Mouse (Mus musculus) kidney, adult 2 months (tissue): Measurements from ENCODE around the gene Gtsf2.

Experiments used
- CTCF ChIP-seq: fragments of 200-500 bp; conservative IDR thresholded peaks from 2 replicates; pipeline ENCODE4 v1.5.1; 2011; ENCODE audit warnings: low read depth, mild to moderate bottlenecking, control low read depth, low read length, moderate library complexity, mixed read lengths; ENCODE audit not compliant: insufficient read depth, insufficient read length
- POLR2A ChIP-seq: fragments of 200-500 bp; IDR thresholded peaks from one replicate; pipeline ENCODE4 v1.6.1; 2011; ENCODE audit warnings: low read depth, low read length, control low read depth

- TF ChIP-seq CTCF (no peak), POLR2A (no peak)
Observed at GRCm38 (mm10) chr15:103473769-103474168, 25.5 kb upstream of the Gtsf2 start.
